Mouse (Mus musculus) forebrain, embryonic 12.5 days (tissue): ENCODE data around the gene Pik3ca. TPM values are rescaled to one million over a fixed set of nuclear protein-coding genes. Genes with fewer than 3 reads are reported as not detected.

Experiments
- ATAC-seq: fragments of 200-750 bp; cut with Nextera tagmentation; 2 replicates; pipeline ENCODE4 v1.8.0; 2017; ENCODE audit warnings: moderate TSS enrichment; ENCODE audit not compliant: low FRiP score
- H3K27ac ChIP-seq: fragments of 300-500 bp; sonication (generic); 2 replicates; pipeline ENCODE4 v1.5.1; 2016; ENCODE audit warnings: mild to moderate bottlenecking
- H3K27me3 ChIP-seq: fragments of 300-500 bp; sonication (generic); 2 replicates; pipeline ENCODE4 v1.6.1; 2016; ENCODE audit warnings: mild to moderate bottlenecking
- H3K36me3 ChIP-seq: fragments of 300-500 bp; sonication (generic); replicated peaks from 2 replicates; pipeline ENCODE4 v1.6.1; 2016; ENCODE audit warnings: mild to moderate bottlenecking
- H3K4me1 ChIP-seq: fragments of 300-500 bp; sonication (generic); 2 replicates; pipeline ENCODE4 v1.6.1; 2016
- H3K4me2 ChIP-seq: fragments of 300-500 bp; sonication (generic); 2 replicates; pipeline ENCODE4 v1.6.1; 2016; ENCODE audit warnings: mild to moderate bottlenecking, moderate library complexity
- H3K4me3 ChIP-seq: fragments of 300-500 bp; sonication (generic); replicated peaks from 2 replicates; pipeline ENCODE4 v1.5.1; 2016; ENCODE audit warnings: mild to moderate bottlenecking
- H3K9ac ChIP-seq: fragments of 300-500 bp; sonication (generic); 2 replicates; pipeline ENCODE4 v1.6.1; 2016; ENCODE audit warnings: mild to moderate bottlenecking
- H3K9me3 ChIP-seq: fragments of 300-500 bp; sonication (generic); 2 replicates; pipeline ENCODE4 v1.6.1; 2016
- WGBS: fragments of 180-500 bp; shearing (Covaris S2); methylation state at CpG from one replicate; pipeline ENCODE4 v1.1.7; 2016; 5-methylcytosine and 5-hydroxymethylcytosine counted together
- polyA plus RNA-seq: library from polyadenylated mRNA; unstranded; fragments of >200 nt; fragmentation: Nextera tagmentation; extraction: Ambion mirVana; gene quantifications from 2 replicates; pipeline ENCODE4 v1.2.1, GENCODE M21; 2016

Pik3ca gene
- polyA plus RNA-seq, 1 experiment from 2014 or later, result 12.9 TPM

- Histone ChIP-seq H3K9ac (no peak overlapping the region), H3K4me1 (no peaks in the 10 kb centered on the region), H3K4me3 (no peak overlapping the region), H3K9me3 (no peaks in the 10 kb centered on the region), H3K36me3 (no peaks in the 10 kb centered on the region), H3K27me3 (no peaks in the 10 kb centered on the region), H3K27ac (no peak overlapping the region), H3K4me2 (no peak overlapping the region)
- 73% methylated on average over 2 of the region's 2 CpGs for WGBS
- no peak for ATAC-seq
These were observed 32.9 kb downstream of the Pik3ca start for GRCm38 (mm10) chr3:32430394-32430793.

DNA sequence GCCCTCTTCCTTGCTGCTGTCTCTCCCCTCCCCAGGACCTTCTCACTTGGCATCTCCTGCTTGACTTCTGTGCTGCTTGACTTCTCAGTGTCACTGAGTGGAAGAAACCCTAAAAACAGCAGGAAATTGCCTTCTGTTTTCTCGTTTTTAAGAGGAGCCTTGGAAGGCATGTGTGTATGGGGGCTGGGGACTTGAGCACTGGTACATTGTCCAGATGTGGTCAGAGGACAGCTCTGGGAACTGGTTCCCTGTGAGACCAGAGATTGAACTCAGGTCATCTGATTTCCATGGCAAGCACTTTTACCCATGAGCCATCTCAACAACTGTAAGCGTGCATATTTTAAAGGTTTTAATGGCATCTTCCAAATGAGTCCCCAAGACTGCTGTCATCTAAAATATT, 36.5 kb downstream of the Pik3ca start:
- Histone ChIP-seq H3K4me2 (no peak overlapping the region), H3K4me1 (no peaks in the 10 kb centered on the region), H3K4me3 (no peak overlapping the region), H3K27ac (no peak overlapping the region), H3K27me3 (no peaks in the 10 kb centered on the region), H3K36me3 (peaks cover 20% of the 10 kb centered on the region), H3K9ac (no peak overlapping the region), H3K9me3 (no peaks in the 10 kb centered on the region)
- WGBS, result 83% methylated on average over 2 of the region's 2 CpGs
- no peak for ATAC-seq

DNA sequence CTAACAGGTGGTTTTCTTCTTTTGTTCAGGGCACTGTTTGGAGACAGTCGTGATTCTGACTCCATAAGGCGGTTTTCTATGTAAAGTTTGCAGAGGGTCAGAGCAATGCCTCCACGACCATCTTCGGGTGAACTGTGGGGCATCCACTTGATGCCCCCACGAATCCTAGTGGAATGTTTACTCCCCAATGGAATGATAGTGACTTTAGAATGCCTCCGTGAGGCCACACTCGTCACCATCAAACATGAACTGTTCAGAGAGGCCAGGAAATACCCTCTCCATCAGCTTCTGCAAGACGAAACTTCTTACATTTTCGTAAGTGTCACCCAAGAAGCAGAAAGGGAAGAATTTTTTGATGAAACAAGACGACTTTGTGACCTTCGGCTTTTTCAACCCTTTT, 38.6 kb downstream of the Pik3ca start:
- H3K9me3 ChIP-seq, result no peaks in the 10 kb centered on the region
- no peak overlapping the region for H3K9ac ChIP-seq
- H3K4me2 ChIP-seq, result no peak overlapping the region
- H3K4me1 ChIP-seq, result no peaks in the 10 kb centered on the region
- no peak for ATAC-seq
- H3K36me3 ChIP-seq, result peaks cover 38% of the 10 kb centered on the region
- H3K27me3 ChIP-seq, result no peaks in the 10 kb centered on the region
- WGBS, result 91% methylated on average over 11 of the region's 11 CpGs
- no peak overlapping the region for H3K27ac ChIP-seq
- no peak overlapping the region for H3K4me3 ChIP-seq

DNA sequence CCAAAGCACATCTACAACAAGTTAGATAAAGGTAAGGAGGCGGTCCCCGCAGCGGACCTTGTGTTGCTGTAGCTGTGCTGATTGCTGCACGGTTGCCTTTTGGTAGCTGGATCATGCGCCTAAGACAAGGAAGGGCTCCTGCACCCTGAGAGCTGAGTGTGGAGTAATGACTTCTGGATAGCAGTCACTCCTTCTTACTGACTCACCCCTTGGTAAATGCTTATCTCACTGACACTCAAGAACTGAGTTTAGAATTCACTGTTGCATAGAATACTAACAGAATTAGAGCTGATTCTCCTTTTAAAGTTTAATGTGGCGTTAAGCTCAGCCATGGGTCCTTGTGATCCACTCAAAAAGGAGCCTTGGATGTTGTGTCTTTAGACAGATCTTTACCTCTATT, 39.8 kb downstream of the Pik3ca start:
- H3K27ac ChIP-seq, result no peak overlapping the region
- H3K9me3 ChIP-seq, result no peaks in the 10 kb centered on the region
- ATAC-seq, result no peak
- no peak overlapping the region for H3K4me2 ChIP-seq
- H3K4me1 ChIP-seq, result no peaks in the 10 kb centered on the region
- H3K36me3 ChIP-seq, result peaks cover 46% of the 10 kb centered on the region
- no peak overlapping the region for H3K4me3 ChIP-seq
- H3K27me3 ChIP-seq, result no peaks in the 10 kb centered on the region
- no peak overlapping the region for H3K9ac ChIP-seq
- whole genome bisulfite sequencing, result 95% methylated on average over 6 of the region's 6 CpGs

DNA sequence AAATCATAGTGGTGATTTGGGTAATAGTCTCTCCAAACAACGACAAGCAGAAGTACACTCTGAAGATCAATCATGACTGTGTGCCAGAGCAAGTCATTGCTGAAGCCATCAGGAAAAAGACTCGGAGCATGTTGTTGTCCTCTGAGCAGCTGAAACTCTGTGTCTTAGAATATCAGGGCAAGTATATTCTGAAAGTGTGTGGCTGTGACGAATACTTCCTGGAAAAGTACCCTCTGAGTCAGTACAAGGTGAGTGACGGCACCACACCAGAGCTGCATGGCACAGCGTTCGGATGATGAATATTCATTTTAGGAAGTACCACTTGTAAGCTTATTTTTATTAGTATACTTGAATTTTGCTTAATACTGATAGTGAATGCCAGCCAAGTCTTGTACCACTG, 40.3 kb downstream of the Pik3ca start:
- Histone ChIP-seq H3K27me3 (no peaks in the 10 kb centered on the region), H3K4me1 (no peaks in the 10 kb centered on the region), H3K9ac (no peak overlapping the region), H3K9me3 (no peaks in the 10 kb centered on the region), H3K36me3 (peaks cover 48% of the 10 kb centered on the region), H3K4me2 (no peak overlapping the region), H3K27ac (no peak overlapping the region), H3K4me3 (no peak overlapping the region)
- WGBS, result 96% methylated on average over 6 of the region's 6 CpGs
- no peak for ATAC-seq

- Histone ChIP-seq H3K36me3 (peaks cover 52% of the 10 kb centered on the region), H3K4me3 (no peak overlapping the region), H3K27me3 (no peaks in the 10 kb centered on the region), H3K27ac (no peak overlapping the region), H3K9ac (no peak overlapping the region), H3K9me3 (no peaks in the 10 kb centered on the region), H3K4me1 (no peaks in the 10 kb centered on the region), H3K4me2 (no peak overlapping the region)
- no peak for ATAC-seq
- 86% methylated on average over 4 of the region's 4 CpGs for WGBS
These were observed 41.2 kb downstream of the Pik3ca start for GRCm38 (mm10) chr3:32438716-32439115.

GRCm38 (mm10) chr3:32441710-32442109, 44.2 kb downstream of the Pik3ca start:
- peaks cover 61% of the 10 kb centered on the region for H3K36me3 ChIP-seq
- H3K27ac ChIP-seq, result no peak overlapping the region
- no peak overlapping the region for H3K4me3 ChIP-seq
- H3K9ac ChIP-seq, result no peak overlapping the region
- ATAC-seq, result no peak
- no peaks in the 10 kb centered on the region for H3K4me1 ChIP-seq
- H3K4me2 ChIP-seq, result no peak overlapping the region
- no peaks in the 10 kb centered on the region for H3K27me3 ChIP-seq
- no peaks in the 10 kb centered on the region for H3K9me3 ChIP-seq

- H3K27me3 ChIP-seq, result no peaks in the 10 kb centered on the region
- peaks cover 68% of the 10 kb centered on the region for H3K36me3 ChIP-seq
- H3K4me1 ChIP-seq, result no peaks in the 10 kb centered on the region
- no peaks in the 10 kb centered on the region for H3K9me3 ChIP-seq
- no peak overlapping the region for H3K4me2 ChIP-seq
- no peak overlapping the region for H3K4me3 ChIP-seq
- WGBS, result 68% methylated on average over 11 of the region's 11 CpGs
- no peak for ATAC-seq
- H3K27ac ChIP-seq, result no peak overlapping the region
- H3K9ac ChIP-seq, result no peak overlapping the region
These were observed 57.0 kb downstream of the Pik3ca start for GRCm38 (mm10) chr3:32454329-32455021.

- Histone ChIP-seq H3K27ac (no peak overlapping the region), H3K9me3 (no peaks in the 10 kb centered on the region), H3K4me2 (no peak overlapping the region), H3K36me3 (peaks cover 75% of the 10 kb centered on the region), H3K9ac (no peak overlapping the region), H3K4me1 (no peaks in the 10 kb centered on the region), H3K4me3 (no peak overlapping the region), H3K27me3 (no peaks in the 10 kb centered on the region)
- WGBS, result 61% methylated on average over 4 of the region's 4 CpGs
- no peak for ATAC-seq
These were observed 62.3 kb downstream of the Pik3ca start for GRCm38 (mm10) chr3:32459777-32460176.

- ATAC-seq, result no peak
- WGBS, result 90% methylated on average over 4 of the region's 4 CpGs
- no peak overlapping the region for H3K9ac ChIP-seq
These were observed 69.8 kb downstream of the Pik3ca start for GRCm38 (mm10) chr3:32467321-32467720.

GRCm38 (mm10) chr3:32468411-32468810, 70.9 kb downstream of the Pik3ca start:
- H3K27ac ChIP-seq, result no peak overlapping the region
- H3K4me3 ChIP-seq, result no peak overlapping the region
- H3K27me3 ChIP-seq, result no peaks in the 10 kb centered on the region
- H3K9ac ChIP-seq, result no peak overlapping the region
- no peak overlapping the region for H3K4me2 ChIP-seq
- 81% methylated on average over 4 of the region's 4 CpGs for WGBS
- peaks cover 6% of the 10 kb centered on the region; the same call in 1 of the 2 replicates for H3K36me3 ChIP-seq
- no peaks in the 10 kb centered on the region for H3K9me3 ChIP-seq
- H3K4me1 ChIP-seq, result no peaks in the 10 kb centered on the region; the same call in 1 of the 2 replicates
- no peak for ATAC-seq

More at GRCm38 (mm10) chr3:32467321-32467720, 69.8 kb downstream of the Pik3ca start:
- Histone ChIP-seq H3K4me1 (no peaks in the 10 kb centered on the region; the same call in 1 of the 2 replicates), H3K4me2 (no peak overlapping the region), H3K36me3 (peaks cover 16% of the 10 kb centered on the region), H3K9me3 (no peaks in the 10 kb centered on the region), H3K27ac (no peak overlapping the region), H3K4me3 (no peak overlapping the region), H3K27me3 (no peaks in the 10 kb centered on the region)

- WGBS, result 78% methylated on average over 7 of the region's 7 CpGs
- Histone ChIP-seq H3K27ac (no peak overlapping the region), H3K9me3 (no peaks in the 10 kb centered on the region), H3K27me3 (no peaks in the 10 kb centered on the region), H3K4me3 (no peak overlapping the region), H3K9ac (no peak overlapping the region), H3K4me2 (no peak overlapping the region), H3K36me3 (no peaks in the 10 kb centered on the region), H3K4me1 (no peaks in the 10 kb centered on the region; the same call in 1 of the 2 replicates)
- no peak for ATAC-seq
These were observed 73.0 kb downstream of the Pik3ca start for GRCm38 (mm10) chr3:32470449-32470848.

DNA sequence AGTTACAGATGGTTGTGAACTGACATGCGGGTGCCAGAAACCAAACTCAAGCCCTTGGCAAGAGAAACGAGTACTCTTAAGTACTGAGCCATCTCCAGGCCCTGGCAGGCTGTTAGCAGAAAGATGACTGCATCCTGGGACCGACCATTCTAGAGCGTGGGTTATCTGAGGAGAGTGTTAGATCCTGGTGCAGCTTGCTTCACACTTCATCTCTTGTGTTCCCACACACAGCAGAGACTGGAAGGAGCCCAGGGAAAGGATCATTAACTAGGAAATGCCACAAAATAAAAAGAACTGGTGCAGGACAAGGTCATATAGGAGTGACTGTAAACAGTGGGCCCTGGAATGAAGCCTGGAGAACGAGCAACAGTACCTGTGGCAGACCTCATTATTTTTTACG, 73.6 kb downstream of the Pik3ca start:
- Histone ChIP-seq H3K4me1 (no peaks in the 10 kb centered on the region; the same call in 1 of the 2 replicates), H3K9ac (no peak overlapping the region), H3K4me3 (no peak overlapping the region), H3K36me3 (no peaks in the 10 kb centered on the region), H3K9me3 (no peaks in the 10 kb centered on the region), H3K4me2 (no peak overlapping the region), H3K27ac (no peak overlapping the region), H3K27me3 (no peaks in the 10 kb centered on the region)
- no peak for ATAC-seq
- WGBS, result 90% methylated on average over 6 of the region's 6 CpGs
